ENCODE assay signal across 10 mouse cellular contexts in genomic region chr2:148114600-148114999, GRCm38 (mm10).
A peak's percentile ranks its signal among the peaks of the same experiment; 100 is the strongest.
DNase-seq lines count a peak whose midpoint lies in the region; ATAC-seq and TF ChIP-seq lines count a peak whose summit lies in the region.
"Had no signal": no experiment of that assay in that cellular context is flagged by ENCODE, and none has a peak within 500 bp of the region (broad histone marks: within the 10 kb centered on the region; RNA-seq: fewer than 3 reads in every experiment).

No protein-coding gene starts in this region.

- H3K27me3 ChIP-seq in lung, embryonic 14.5 days (ENCODE audit: insufficient read depth, low read length): no peaks in the 10 kb centered on the region
- no peaks in the 10 kb centered on the region for H3K27me3 ChIP-seq in hindbrain, embryonic 10.5 days (ENCODE audit: insufficient read depth, poor library complexity, severe bottlenecking)
- H3K27me3 ChIP-seq in stomach, embryonic 15.5 days (replicated peaks): no peaks in the 10 kb centered on the region

- TF ChIP-seq POLR2A in lung, adult 2 months (IDR thresholded peaks at IDR 0.05; ENCODE audit: borderline replicate concordance, extremely low read depth, low read depth, low read length): no peak

- DNase-seq in lung, embryonic 14.5 days: peak; percentile 22
- DNase-seq in lung, adult 2 months: no peak
- DNase-seq in hindbrain, embryonic 10.5 days (ENCODE audit: low spot score): peak; percentile 13
- DNase-seq in lung, postnatal 25 days (ENCODE audit: low spot score): peak; percentile 36
- DNase-seq in urinary bladder, adult 18-20 months (ENCODE audit: low spot score in 2 of 2): no peak
- DNase-seq in heart, postnatal 25 days (ENCODE audit: low spot score): no peak
- DNase-seq in adrenal gland, adult 8-10 months: no peak
- DNase-seq: cerebellum, adult 9-10 months; right cerebral cortex, adult 18-20 months had no signal

- no peak overlapping the region for H3K4me2 ChIP-seq in lung, embryonic 14.5 days
- H3K4me2 ChIP-seq in stomach, embryonic 15.5 days: no peak overlapping the region

- H3K9ac ChIP-seq in lung, embryonic 14.5 days: no peak overlapping the region
- no peak overlapping the region for H3K9ac ChIP-seq in stomach, embryonic 15.5 days

- peak; percentile 32; the same call in 1 of the 2 replicates for ATAC-seq in lung, embryonic 14.5 days (ENCODE audit: insufficient read depth)
- peak; percentile 48; the same call in 1 of the 2 replicates for ATAC-seq in stomach, embryonic 15.5 days (ENCODE audit: insufficient read depth, low FRiP score, low read depth)

- H3K9me3 ChIP-seq in lung, embryonic 14.5 days (ENCODE audit: low read depth, low read length): no peaks in the 10 kb centered on the region
- no peaks in the 10 kb centered on the region for H3K9me3 ChIP-seq in hindbrain, embryonic 10.5 days
- H3K9me3 ChIP-seq in stomach, embryonic 15.5 days: no peaks in the 10 kb centered on the region

- H3K27ac ChIP-seq in lung, embryonic 14.5 days (ENCODE audit: low read depth): no peak overlapping the region
- no peak overlapping the region for H3K27ac ChIP-seq in hindbrain, embryonic 10.5 days
- H3K27ac ChIP-seq in stomach, embryonic 15.5 days: no peak overlapping the region

- WGBS in lung, embryonic 14.5 days: 31% methylated on average over 4 of the region's 4 CpGs
- 31% methylated on average over 4 of the region's 4 CpGs for WGBS in lung, adult 2 months
- WGBS in hindbrain, embryonic 10.5 days: 28% methylated on average over 4 of the region's 4 CpGs
- whole genome bisulfite sequencing in stomach, embryonic 15.5 days: 35% methylated on average over 4 of the region's 4 CpGs

- H3K4me1 ChIP-seq in lung, embryonic 14.5 days (ENCODE audit: insufficient read depth): no peaks in the 10 kb centered on the region
- no peaks in the 10 kb centered on the region; the same call in 1 of the 2 replicates for H3K4me1 ChIP-seq in lung, adult 2 months (ENCODE audit: control insufficient read depth, insufficient read depth, low read length)
- no peaks in the 10 kb centered on the region for H3K4me1 ChIP-seq in hindbrain, embryonic 10.5 days (replicated peaks)
- no peaks in the 10 kb centered on the region for H3K4me1 ChIP-seq in stomach, embryonic 15.5 days

- H3K36me3 ChIP-seq in lung, embryonic 14.5 days (ENCODE audit: insufficient read depth): no peaks in the 10 kb centered on the region
- no peaks in the 10 kb centered on the region for H3K36me3 ChIP-seq in hindbrain, embryonic 10.5 days
- H3K36me3 ChIP-seq in stomach, embryonic 15.5 days: no peaks in the 10 kb centered on the region

- intact Hi-C loops in heart, postnatal 25 days (cut with DNase I): loop anchor here (5.0 kb wide), 1 partner anchor 267 kb away; no protein-coding TSS in a partner anchor

- no peak overlapping the region for H3K4me3 ChIP-seq in lung, embryonic 14.5 days (ENCODE audit: low read depth, low read length)
- H3K4me3 ChIP-seq in lung, adult 2 months (replicated peaks; ENCODE audit: extremely low read depth, low read depth, low read length): no peak overlapping the region
- H3K4me3 ChIP-seq in hindbrain, embryonic 10.5 days: no peak overlapping the region
- H3K4me3 ChIP-seq in stomach, embryonic 15.5 days (replicated peaks): no peak overlapping the region

- TF ChIP-seq CTCF in lung, embryonic 14.5 days (IDR thresholded peaks at IDR 0.05; ENCODE audit: low read depth): no peak
- no peak for TF ChIP-seq CTCF in lung, adult 2 months (IDR thresholded peaks at IDR 0.05; ENCODE audit: insufficient read depth, low read length)

Comparison
In these comparisons a context has a peak if more than half of its experiments do, and no peak if none do; other contexts are left out.
1. DNase-seq: peak in lung, embryonic 14.5 days (single experiment), hindbrain, embryonic 10.5 days (single experiment) and lung, postnatal 25 days (single experiment); none in lung, adult 2 months (single experiment), urinary bladder, adult 18-20 months (0 of 2), heart, postnatal 25 days (single experiment) and adrenal gland, adult 8-10 months (single experiment).